Mouse (Mus musculus): Measurements from ENCODE around the gene Pex3. TPM values are rescaled to one million over a fixed set of nuclear protein-coding genes. Genes with fewer than 3 reads are reported as not detected.

The Pex3 gene
- 31.3 and 38.2 TPM in 2 replicates for polyA plus RNA-seq (2014; fragmentation: Nextera tagmentation; extraction: Ambion mirVana)

DNA sequence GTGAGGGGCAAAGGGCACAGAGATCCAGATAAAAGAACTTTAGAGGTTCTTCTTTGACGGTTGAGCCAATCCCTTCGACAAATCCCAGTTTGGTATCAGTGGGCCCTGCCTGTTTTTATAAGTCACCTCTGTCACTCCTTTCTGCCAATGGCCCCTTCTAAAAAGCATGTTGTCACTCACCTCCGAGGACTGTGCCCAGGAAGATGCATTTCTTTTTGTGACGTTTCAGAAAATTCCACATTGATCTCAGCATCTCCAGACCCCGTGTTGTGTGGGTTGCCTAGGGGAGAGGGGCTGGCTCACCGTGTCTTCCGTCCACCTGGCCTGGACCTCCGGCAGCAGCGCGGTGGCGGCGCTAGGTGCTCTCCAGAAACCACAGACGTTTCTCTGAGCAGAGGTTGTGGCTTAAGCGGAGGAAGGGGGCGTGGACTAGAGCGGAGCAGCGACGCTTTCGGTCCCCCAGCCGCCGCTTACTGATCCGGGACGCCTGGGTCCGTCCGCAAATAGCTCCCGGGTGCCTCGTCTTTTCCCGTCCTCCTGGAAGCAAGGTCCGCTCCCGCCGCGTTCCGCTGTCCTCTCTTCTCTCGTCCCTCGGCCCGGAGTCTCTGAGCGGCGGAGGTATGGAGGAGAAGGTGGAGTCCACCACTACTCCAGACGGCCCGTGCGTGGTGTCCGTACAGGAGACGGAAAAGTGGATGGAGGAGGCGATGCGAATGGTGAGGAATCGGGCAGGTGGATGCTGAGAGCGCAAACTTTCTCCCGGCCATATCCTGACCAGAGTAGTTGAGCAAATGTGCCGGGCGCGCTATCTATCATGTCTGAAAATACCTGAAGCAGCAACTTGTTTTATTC lies at the start of gene Pex3, which contains the start of gene Adat2:
Gene Pex3, minus strand, starts transcription at position 497 of the 852 bp plus-strand sequence.
Gene Adat2, plus strand, starts transcription at position 249 of the 852 bp plus-strand sequence.
- peaks cover 7% of the 10 kb centered on the region; the same call in 1 of the 2 replicates for H3K36me3 ChIP-seq (ENCODE audit: control insufficient read depth, insufficient read depth, low read length)
- no peaks in the 10 kb centered on the region for H3K9me3 ChIP-seq (ENCODE audit: control insufficient read depth, low read length)
- peak within 1 kb of the TSS; percentile 81 for H3K27ac ChIP-seq (replicated peaks; ENCODE audit: low read depth, low read length)
- peak; percentile 98 for ATAC-seq (ENCODE audit: low read depth)
- H3K4me2 ChIP-seq (ENCODE audit: low read depth, low read length) = peak within 1 kb of the TSS; percentile 87
- H3K4me3 ChIP-seq (ENCODE audit: low read depth, low read length) = peak within 1 kb of the TSS; percentile 79
- no peaks in the 10 kb centered on the region for H3K27me3 ChIP-seq (replicated peaks; ENCODE audit: control insufficient read depth, insufficient read depth, low read length)
- H3K9ac ChIP-seq (ENCODE audit: low read depth, low read length) = peak within 1 kb of the TSS; percentile 87
- under 1% methylated on average over 48 of the region's 51 CpGs for WGBS
- peaks cover 7% of the 10 kb centered on the region for H3K4me1 ChIP-seq (ENCODE audit: control insufficient read depth, insufficient read depth, low read length)
- DNase-seq (ENCODE audit: low spot score) = peak; percentile 95

DNA sequence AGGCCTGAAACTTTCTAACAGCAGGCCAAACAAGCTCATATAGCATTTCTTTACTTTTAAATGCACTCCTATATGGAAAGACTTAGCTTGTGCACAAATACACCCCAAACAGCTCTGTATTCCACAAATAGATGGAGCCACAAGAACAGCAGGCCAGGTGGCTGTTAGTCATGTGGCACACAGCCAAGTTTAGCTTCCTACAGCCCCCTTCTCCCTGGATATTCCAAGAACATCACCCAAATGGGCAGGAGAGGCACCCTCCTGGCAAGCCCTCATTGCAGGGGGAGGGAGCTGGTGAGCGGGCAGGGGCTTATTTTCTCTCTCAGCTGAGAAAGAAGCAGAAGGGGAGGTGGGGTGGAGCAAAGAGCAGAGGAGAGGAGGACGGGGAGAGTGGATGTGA lies 48.0 kb upstream of the Pex3 start:
- Histone ChIP-seq H3K4me3 (ENCODE audit: low read depth, low read length) (no peak overlapping the region), H3K36me3 (ENCODE audit: control insufficient read depth, insufficient read depth, low read length) (no peaks in the 10 kb centered on the region), H3K4me1 (ENCODE audit: control insufficient read depth, insufficient read depth, low read length) (0 out of 2 replicates have a peak, but pooled peaks cover 3% of the 10 kb centered on the region), H3K4me2 (ENCODE audit: low read depth, low read length) (no peak overlapping the region), H3K9ac (ENCODE audit: low read depth, low read length) (no peak overlapping the region), H3K9me3 (ENCODE audit: control insufficient read depth, low read length) (no peaks in the 10 kb centered on the region), H3K27ac (replicated peaks; ENCODE audit: low read depth, low read length) (no peak overlapping the region), H3K27me3 (replicated peaks; ENCODE audit: control insufficient read depth, insufficient read depth, low read length) (no peaks in the 10 kb centered on the region)
- DNase-seq (ENCODE audit: low spot score) (no peak), ATAC-seq (ENCODE audit: low read depth) (no peak)
- WGBS = 52% methylated on average over 2 of the region's 2 CpGs

DNA sequence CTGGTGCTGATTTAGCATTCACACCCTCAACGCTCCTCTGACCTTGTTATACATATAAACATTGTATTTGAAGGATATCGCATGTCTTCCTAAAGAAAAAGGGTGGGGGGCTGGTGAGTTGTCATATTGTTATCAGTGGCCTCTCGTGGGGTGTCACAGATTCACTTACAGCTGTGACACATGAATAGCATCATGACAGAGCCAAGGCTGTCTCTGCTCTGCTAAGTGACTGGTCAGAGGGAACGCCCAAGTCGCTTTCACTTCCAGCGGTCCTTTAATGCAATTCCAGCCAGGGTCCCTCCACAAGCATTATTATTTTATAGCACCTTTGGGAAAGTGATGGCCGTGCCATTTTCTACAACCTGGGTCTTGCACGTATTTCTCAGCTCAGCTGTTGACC lies 44.5 kb upstream of the Pex3 start:
- Histone ChIP-seq H3K27ac (replicated peaks; ENCODE audit: low read depth, low read length) (no peak overlapping the region), H3K9me3 (ENCODE audit: control insufficient read depth, low read length) (no peaks in the 10 kb centered on the region), H3K36me3 (ENCODE audit: control insufficient read depth, insufficient read depth, low read length) (no peaks in the 10 kb centered on the region), H3K4me2 (ENCODE audit: low read depth, low read length) (no peak overlapping the region), H3K4me3 (ENCODE audit: low read depth, low read length) (no peak overlapping the region), H3K27me3 (replicated peaks; ENCODE audit: control insufficient read depth, insufficient read depth, low read length) (no peaks in the 10 kb centered on the region), H3K9ac (ENCODE audit: low read depth, low read length) (no peak overlapping the region), H3K4me1 (ENCODE audit: control insufficient read depth, insufficient read depth, low read length) (0 out of 2 replicates have a peak, but pooled peaks cover 3% of the 10 kb centered on the region)
- 72% methylated on average over 8 of the region's 8 CpGs for WGBS
- ATAC-seq (ENCODE audit: low read depth) (no peak), DNase-seq (ENCODE audit: low spot score) (no peak)

DNA sequence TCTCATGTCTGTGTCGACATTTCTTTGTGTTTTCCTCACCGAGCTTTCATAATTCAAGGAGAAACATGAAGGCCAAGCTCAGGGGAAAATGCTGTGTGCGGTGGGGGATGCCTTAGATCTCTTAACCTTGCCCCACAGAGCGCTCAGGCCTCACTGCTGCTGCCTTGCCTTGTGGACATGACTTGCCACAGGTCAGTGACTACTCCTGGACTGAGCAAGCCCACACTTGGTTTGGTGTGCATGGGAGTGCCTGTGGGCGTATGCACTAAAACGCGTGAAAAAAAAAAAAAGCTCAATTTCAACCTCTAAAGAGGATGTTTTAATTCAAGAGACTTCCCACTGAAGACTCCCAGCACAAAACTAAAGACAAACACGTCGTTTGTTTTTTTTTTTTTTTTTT lies 43.9 kb upstream of the Pex3 start:
- DNase-seq (ENCODE audit: low spot score) (no peak), ATAC-seq (ENCODE audit: low read depth) (no peak)
- no peaks in the 10 kb centered on the region for H3K9me3 ChIP-seq (ENCODE audit: control insufficient read depth, low read length)

DNA sequence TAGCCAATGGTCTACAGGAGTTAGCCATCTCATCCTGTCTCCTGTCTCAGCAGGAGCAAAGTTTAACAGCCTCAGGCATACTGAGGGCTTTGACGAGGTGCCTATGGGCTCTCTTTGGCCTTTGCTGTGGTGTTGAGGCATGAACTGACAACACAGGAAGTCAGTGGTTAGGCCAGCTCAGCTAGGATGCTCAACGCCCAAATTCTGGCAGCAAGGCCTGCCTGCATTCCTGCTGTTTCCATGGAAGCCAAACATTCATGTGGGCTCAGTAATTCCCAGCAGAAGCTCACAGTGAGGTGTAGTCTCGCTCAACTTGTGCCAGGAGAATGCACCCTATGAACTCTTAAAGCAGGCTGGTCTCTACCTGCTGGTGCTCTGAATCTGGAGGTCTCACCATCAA lies 43.1 kb upstream of the Pex3 start:
- no peaks in the 10 kb centered on the region for H3K27me3 ChIP-seq (replicated peaks; ENCODE audit: control insufficient read depth, insufficient read depth, low read length)
- peaks cover 5% of the 10 kb centered on the region; the same call in 1 of the 2 replicates for H3K9me3 ChIP-seq (ENCODE audit: control insufficient read depth, low read length)
- H3K4me3 ChIP-seq (ENCODE audit: low read depth, low read length) = no peak overlapping the region
- H3K36me3 ChIP-seq (ENCODE audit: control insufficient read depth, insufficient read depth, low read length) = no peaks in the 10 kb centered on the region
- ATAC-seq (ENCODE audit: low read depth) (no peak), DNase-seq (ENCODE audit: low spot score) (peak; percentile 67)
- 27% methylated on average over 3 of the region's 3 CpGs for WGBS
- no peak overlapping the region for H3K4me2 ChIP-seq (ENCODE audit: low read depth, low read length)
- H3K4me1 ChIP-seq (ENCODE audit: control insufficient read depth, insufficient read depth, low read length) = 0 out of 2 replicates have a peak, but pooled peaks cover 3% of the 10 kb centered on the region
- no peak overlapping the region for H3K9ac ChIP-seq (ENCODE audit: low read depth, low read length)
- H3K27ac ChIP-seq (replicated peaks; ENCODE audit: low read depth, low read length) = no peak overlapping the region

More for the DNA sequence above, 43.9 kb upstream of the Pex3 start:
- Histone ChIP-seq H3K27me3 (replicated peaks; ENCODE audit: control insufficient read depth, insufficient read depth, low read length) (no peaks in the 10 kb centered on the region), H3K27ac (replicated peaks; ENCODE audit: low read depth, low read length) (no peak overlapping the region), H3K4me3 (ENCODE audit: low read depth, low read length) (no peak overlapping the region), H3K4me2 (ENCODE audit: low read depth, low read length) (no peak overlapping the region), H3K9ac (ENCODE audit: low read depth, low read length) (no peak overlapping the region), H3K4me1 (ENCODE audit: control insufficient read depth, insufficient read depth, low read length) (0 out of 2 replicates have a peak, but pooled peaks cover 3% of the 10 kb centered on the region), H3K36me3 (ENCODE audit: control insufficient read depth, insufficient read depth, low read length) (no peaks in the 10 kb centered on the region)
- WGBS = 79% methylated on average over 9 of the region's 9 CpGs

DNA sequence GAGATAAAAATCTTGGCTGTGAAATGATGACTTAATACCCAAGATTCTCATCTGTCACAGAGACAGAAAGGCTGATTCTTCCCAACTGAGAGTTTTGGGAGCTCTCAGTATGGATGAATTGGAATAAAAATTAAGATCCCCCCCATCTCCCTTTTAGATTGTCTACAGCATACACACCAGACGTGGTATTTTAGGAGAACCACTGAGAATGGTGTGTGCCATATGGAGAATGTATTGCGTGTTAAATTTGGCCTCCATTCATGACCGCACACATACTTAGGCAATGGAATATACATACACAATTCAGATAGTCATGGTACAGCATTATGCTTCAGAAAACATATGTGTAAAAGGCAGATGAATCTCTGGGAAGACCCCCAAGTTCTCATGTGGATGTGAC lies 40.6 kb upstream of the Pex3 start:
- no peak for ATAC-seq (ENCODE audit: low read depth)
- DNase-seq (ENCODE audit: low spot score) = no peak
- Histone ChIP-seq H3K4me3 (ENCODE audit: low read depth, low read length) (no peak overlapping the region), H3K4me2 (ENCODE audit: low read depth, low read length) (no peak overlapping the region), H3K9ac (ENCODE audit: low read depth, low read length) (no peak overlapping the region), H3K36me3 (ENCODE audit: control insufficient read depth, insufficient read depth, low read length) (no peaks in the 10 kb centered on the region), H3K27me3 (replicated peaks; ENCODE audit: control insufficient read depth, insufficient read depth, low read length) (no peaks in the 10 kb centered on the region), H3K9me3 (ENCODE audit: control insufficient read depth, low read length) (peaks cover 5% of the 10 kb centered on the region; the same call in 1 of the 2 replicates), H3K27ac (replicated peaks; ENCODE audit: low read depth, low read length) (no peak overlapping the region), H3K4me1 (ENCODE audit: control insufficient read depth, insufficient read depth, low read length) (0 out of 2 replicates have a peak, but pooled peaks cover 3% of the 10 kb centered on the region)
- WGBS = 82% methylated on average over 3 of the region's 3 CpGs

DNA sequence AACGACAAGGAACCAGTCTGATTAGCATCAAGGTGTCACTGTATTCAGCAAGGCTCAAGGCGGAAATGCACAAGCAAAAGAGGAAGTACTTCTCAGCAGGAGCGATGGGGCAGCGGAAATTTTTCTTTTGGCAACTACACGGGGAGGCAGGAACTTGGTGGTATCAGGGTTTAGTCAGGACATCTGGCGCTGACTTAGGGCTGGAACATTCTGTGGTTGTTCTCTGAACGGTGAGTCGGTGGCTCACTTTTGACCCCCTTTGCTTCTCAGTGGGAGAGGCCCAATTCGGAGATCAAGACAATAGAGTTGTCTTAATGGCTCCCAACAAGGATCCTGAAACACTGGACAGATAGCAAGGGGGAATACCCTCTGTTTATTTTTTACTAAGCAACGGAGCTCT lies 39.3 kb upstream of the Pex3 start:
- H3K4me2 ChIP-seq (ENCODE audit: low read depth, low read length) = no peak overlapping the region
- no peaks in the 10 kb centered on the region for H3K36me3 ChIP-seq (ENCODE audit: control insufficient read depth, insufficient read depth, low read length)
- H3K4me1 ChIP-seq (ENCODE audit: control insufficient read depth, insufficient read depth, low read length) = 0 out of 2 replicates have a peak, but pooled peaks cover 3% of the 10 kb centered on the region
- H3K4me3 ChIP-seq (ENCODE audit: low read depth, low read length) = no peak overlapping the region
- DNase-seq (ENCODE audit: low spot score) (no peak), ATAC-seq (ENCODE audit: low read depth) (no peak)
- H3K27me3 ChIP-seq (replicated peaks; ENCODE audit: control insufficient read depth, insufficient read depth, low read length) = no peaks in the 10 kb centered on the region
- 93% methylated on average over 10 of the region's 10 CpGs for WGBS
- peaks cover 5% of the 10 kb centered on the region; the same call in 1 of the 2 replicates for H3K9me3 ChIP-seq (ENCODE audit: control insufficient read depth, low read length)
- H3K9ac ChIP-seq (ENCODE audit: low read depth, low read length) = no peak overlapping the region
- no peak overlapping the region for H3K27ac ChIP-seq (replicated peaks; ENCODE audit: low read depth, low read length)

DNA sequence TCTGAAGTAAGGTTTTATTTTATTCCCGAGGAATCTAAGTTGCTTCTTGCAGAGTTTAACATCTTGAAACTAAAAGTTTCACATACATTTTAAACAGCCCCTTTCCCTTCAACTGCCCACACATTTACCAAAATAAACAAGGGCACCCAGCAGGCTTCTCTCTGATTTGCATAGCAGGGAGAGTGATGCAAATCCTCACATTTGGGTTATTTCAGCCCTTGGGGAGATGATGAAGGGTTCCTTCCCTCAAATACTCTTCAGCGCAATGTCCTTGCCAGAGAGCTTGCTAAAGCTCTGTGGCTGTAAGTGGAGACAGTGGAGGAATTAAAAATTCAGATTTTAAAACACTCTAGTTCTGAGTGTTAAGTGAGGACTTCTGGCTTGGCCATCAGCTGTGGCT lies 35.0 kb upstream of the Pex3 start:
- Histone ChIP-seq H3K27ac (replicated peaks; ENCODE audit: low read depth, low read length) (no peak overlapping the region), H3K9me3 (ENCODE audit: control insufficient read depth, low read length) (peaks cover 5% of the 10 kb centered on the region; the same call in 1 of the 2 replicates), H3K27me3 (replicated peaks; ENCODE audit: control insufficient read depth, insufficient read depth, low read length) (no peaks in the 10 kb centered on the region), H3K9ac (ENCODE audit: low read depth, low read length) (no peak overlapping the region), H3K4me2 (ENCODE audit: low read depth, low read length) (no peak overlapping the region), H3K4me1 (ENCODE audit: control insufficient read depth, insufficient read depth, low read length) (no peaks in the 10 kb centered on the region), H3K36me3 (ENCODE audit: control insufficient read depth, insufficient read depth, low read length) (no peaks in the 10 kb centered on the region), H3K4me3 (ENCODE audit: low read depth, low read length) (no peak overlapping the region)
- WGBS = 47% methylated on average over 2 of the region's 2 CpGs
- DNase-seq (ENCODE audit: low spot score) = peak; percentile 11
- no peak for ATAC-seq (ENCODE audit: low read depth)
